Mouse (Mus musculus) embryonic fibroblast, embryonic 13.5 days (primary cell): ENCODE results near the gene Adamts4.

Experiments used
- CTCF ChIP-seq: IDR thresholded peaks from 2 replicates; pipeline ENCODE4 v1.5.1; 2011; ENCODE audit warnings: mild to moderate bottlenecking, control low read depth, low read length, moderate library complexity, borderline replicate concordance; ENCODE audit not compliant: insufficient read depth
- POLR2A ChIP-seq: IDR thresholded peaks from 2 replicates; pipeline ENCODE4 v1.6.1; 2011; ENCODE audit warnings: low read depth, mild to moderate bottlenecking, control low read depth, low read length, moderate library complexity

- TF ChIP-seq CTCF (no peak), POLR2A (no peak)
Observed at GRCm38 (mm10) chr1:171280250-171280915, 30.2 kb downstream of the Adamts4 start.
